9 mouse cellular contexts compared by ENCODE assay signal in genomic region chr1:162037185-162037765, GRCm38 (mm10). TPM values are rescaled to one million over a fixed set of nuclear protein-coding genes. Genes with fewer than 3 reads are reported as not detected.
DNase-seq lines count a peak whose midpoint lies in the region; ATAC-seq and TF ChIP-seq lines count a peak whose summit lies in the region.
"Had no signal": no experiment of that assay in that cellular context is flagged by ENCODE, and none has a peak within 500 bp of the region (broad histone marks: within the 10 kb centered on the region; RNA-seq: fewer than 3 reads in every experiment).

No protein-coding gene starts in this region.

- intact Hi-C loops in heart, postnatal 36 days (cut with DNase I) = no loop called here

- 60% methylated on average over 6 of the region's 6 CpGs for WGBS in heart, embryonic 12.5 days
- WGBS in midbrain, embryonic 12.5 days = 82% methylated on average over 6 of the region's 6 CpGs
- 92% methylated on average over 6 of the region's 6 CpGs for WGBS in midbrain, embryonic 10.5 days
- 46% methylated on average over 6 of the region's 6 CpGs for WGBS in hindbrain, embryonic 15.5 days
- WGBS in small intestine, adult 2 months = 24% methylated on average over 6 of the region's 6 CpGs

- no peaks in the 10 kb centered on the region for H3K27me3 ChIP-seq in heart, embryonic 12.5 days (replicated peaks)
- H3K27me3 ChIP-seq in midbrain, embryonic 12.5 days = no peaks in the 10 kb centered on the region
- no peaks in the 10 kb centered on the region for H3K27me3 ChIP-seq in midbrain, embryonic 10.5 days (ENCODE audit: low read depth, poor library complexity, severe bottlenecking)
- H3K27me3 ChIP-seq in hindbrain, embryonic 15.5 days = no peaks in the 10 kb centered on the region
- H3K27me3 ChIP-seq in small intestine, adult 2 months (ENCODE audit: control insufficient read depth, insufficient read depth, low read length) = no peaks in the 10 kb centered on the region

- H3K4me1 ChIP-seq in heart, embryonic 12.5 days (replicated peaks) = peaks cover 46% of the 10 kb centered on the region
- H3K4me1 ChIP-seq in midbrain, embryonic 12.5 days = peaks cover 3% of the 10 kb centered on the region; the same call in 1 of the 2 replicates
- no peaks in the 10 kb centered on the region for H3K4me1 ChIP-seq in midbrain, embryonic 10.5 days
- peaks cover 22% of the 10 kb centered on the region for H3K4me1 ChIP-seq in hindbrain, embryonic 15.5 days (replicated peaks)
- peaks cover 29% of the 10 kb centered on the region for H3K4me1 ChIP-seq in small intestine, adult 2 months (ENCODE audit: control insufficient read depth, insufficient read depth, insufficient read length, low read length)

- TF ChIP-seq POLR2A in small intestine, adult 2 months (IDR thresholded peaks at IDR 0.05; ENCODE audit: low read depth, low read length) = no peak

- no peaks in the 10 kb centered on the region for H3K36me3 ChIP-seq in heart, embryonic 12.5 days
- no peaks in the 10 kb centered on the region for H3K36me3 ChIP-seq in midbrain, embryonic 12.5 days
- no peaks in the 10 kb centered on the region for H3K36me3 ChIP-seq in midbrain, embryonic 10.5 days
- no peaks in the 10 kb centered on the region for H3K36me3 ChIP-seq in hindbrain, embryonic 15.5 days
- no peaks in the 10 kb centered on the region for H3K36me3 ChIP-seq in small intestine, adult 2 months (ENCODE audit: control insufficient read depth, insufficient read depth, low read length)

- DNase-seq in heart, postnatal 36 days = no peak
- DNase-seq in midbrain, embryonic 10.5 days (ENCODE audit: low spot score) = no peak
- DNase-seq in T-cell, adult 2 months (ENCODE audit: low spot score) = no peak
- no peak for DNase-seq in right cerebral cortex, postnatal 36 days (ENCODE audit: low spot score in 2 of 2)

- no peak overlapping the region for H3K4me2 ChIP-seq in heart, embryonic 12.5 days
- no peak overlapping the region for H3K4me2 ChIP-seq in midbrain, embryonic 12.5 days (replicated peaks)
- peak overlapping the region; percentile 20; the same call in 1 of the 2 replicates for H3K4me2 ChIP-seq in hindbrain, embryonic 15.5 days

- no peak overlapping the region for H3K4me3 ChIP-seq in heart, embryonic 12.5 days
- H3K4me3 ChIP-seq in midbrain, embryonic 12.5 days = no peak overlapping the region
- H3K4me3 ChIP-seq in midbrain, embryonic 10.5 days = no peak overlapping the region
- no peak overlapping the region for H3K4me3 ChIP-seq in hindbrain, embryonic 15.5 days
- no peak overlapping the region for H3K4me3 ChIP-seq in small intestine, adult 2 months (ENCODE audit: low read depth, low read length)

- no peak for ATAC-seq in heart, embryonic 12.5 days (ENCODE audit: insufficient number of reproducible peaks, low FRiP score)
- no peak for ATAC-seq in midbrain, embryonic 12.5 days (ENCODE audit: low FRiP score, low read depth)
- ATAC-seq in hindbrain, embryonic 15.5 days (ENCODE audit: low FRiP score, low read depth) = no peak

- H3K27ac ChIP-seq in heart, embryonic 12.5 days (ENCODE audit: poor library complexity, severe bottlenecking) = peak overlapping the region; percentile 92
- H3K27ac ChIP-seq in midbrain, embryonic 12.5 days (replicated peaks) = 0 out of 2 replicates have a peak overlapping the region, but pooled peaks have one; percentile 4
- no peak overlapping the region for H3K27ac ChIP-seq in midbrain, embryonic 10.5 days (replicated peaks)
- peak overlapping the region; percentile 53; the same call in 1 of the 2 replicates for H3K27ac ChIP-seq in hindbrain, embryonic 15.5 days (replicated peaks)
- peak overlapping the region; percentile 53; the same call in 1 of the 2 replicates for H3K27ac ChIP-seq in small intestine, adult 2 months (ENCODE audit: insufficient read depth, low read depth, low read length)
- H3K27ac ChIP-seq: liver, embryonic 14.5 days had no signal

- no peak overlapping the region for H3K9ac ChIP-seq in heart, embryonic 12.5 days
- no peak overlapping the region for H3K9ac ChIP-seq in midbrain, embryonic 12.5 days (replicated peaks)
- no peak overlapping the region for H3K9ac ChIP-seq in hindbrain, embryonic 15.5 days
- H3K9ac ChIP-seq: liver, embryonic 14.5 days had no signal

- no peaks in the 10 kb centered on the region for H3K9me3 ChIP-seq in heart, embryonic 12.5 days (replicated peaks)
- H3K9me3 ChIP-seq in midbrain, embryonic 12.5 days = 0 out of 2 replicates have a peak, but pooled peaks cover 4% of the 10 kb centered on the region
- no peaks in the 10 kb centered on the region; the same call in 1 of the 2 replicates for H3K9me3 ChIP-seq in midbrain, embryonic 10.5 days (replicated peaks)
- no peaks in the 10 kb centered on the region for H3K9me3 ChIP-seq in hindbrain, embryonic 15.5 days

- TF ChIP-seq CTCF in small intestine, adult 2 months (IDR thresholded peaks at IDR 0.05; ENCODE audit: extremely low read depth, insufficient read length, insufficient replicate concordance, low read depth, low read length) = no peak

RNA-seq across cellular contexts. Expression of gene 4930558K02Rik, which starts 57.8 kb away (rescaled TPM):
- not detected in 2 replicates for polyA plus RNA-seq in heart, embryonic 12.5 days (2016; fragmentation: Nextera tagmentation; extraction: Ambion mirVana)
- not detected for total RNA-seq in heart, postnatal 36 days (2021)
- not detected in 2 replicates for polyA plus RNA-seq in midbrain, embryonic 12.5 days (2016; fragmentation: Nextera tagmentation; extraction: Ambion mirVana)
- 0.14 TPM in 1 of 2 replicates, not detected in the other for polyA plus RNA-seq in midbrain, embryonic 10.5 days (2016; fragmentation: Nextera tagmentation; extraction: Ambion mirVana)
- 0.16 and 0.25 TPM in 2 replicates for polyA plus RNA-seq in hindbrain, embryonic 15.5 days (2015; fragmentation: Nextera tagmentation; extraction: Ambion mirVana)
- not detected in 2 replicates for polyA plus RNA-seq in small intestine, adult 2 months (2012; rRNA removed)
- polyA plus RNA-seq: liver, embryonic 14.5 days had no signal
